Mouse (Mus musculus) urinary bladder, postnatal 25 days (tissue): ENCODE measurements around the gene Taf12.

Source experiments
- DNase-seq: peaks from one replicate; pipeline ENCODE4 v3.0.0; 2022; ENCODE audit warnings: low spot score

Taf12 gene

DNA sequence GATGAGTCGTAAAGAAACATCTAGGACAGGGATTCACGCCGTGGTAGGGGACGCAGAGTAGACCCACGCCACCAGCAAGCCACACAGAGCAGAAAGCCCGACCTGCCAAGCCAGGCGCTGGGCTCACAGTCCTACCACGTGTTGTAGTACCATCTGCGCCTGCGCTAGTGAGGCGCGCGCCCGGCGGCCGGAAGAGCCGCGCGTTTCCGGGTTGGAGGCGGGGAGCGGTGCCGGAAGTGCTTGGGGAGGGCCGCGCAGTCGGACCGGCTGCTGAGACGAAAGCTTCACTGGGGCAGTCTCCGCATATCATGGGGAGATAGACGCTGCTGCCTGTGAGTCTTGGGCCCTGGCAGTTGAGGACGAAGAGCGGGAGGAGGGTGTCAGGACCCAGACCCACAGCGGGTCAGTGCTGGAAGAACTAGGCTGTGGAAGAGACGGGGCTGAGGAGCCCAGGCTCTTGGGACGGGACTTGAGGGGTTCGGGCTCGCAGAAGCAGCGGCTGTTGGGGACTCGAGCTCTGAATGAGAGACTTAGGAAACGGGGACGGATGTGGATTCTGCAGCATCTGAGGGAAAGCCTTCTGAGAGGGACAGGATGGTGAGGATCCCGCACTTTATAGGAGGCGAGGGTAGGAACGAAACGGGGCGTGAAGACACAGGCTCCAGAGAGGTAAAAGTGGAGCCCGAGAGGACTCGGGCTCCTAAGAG, at the start of gene Taf12:
Gene Taf12 (plus strand): TSS at position 220 of the 707 bp plus-strand sequence.
- peak; percentile 89 for DNase-seq

DNA sequence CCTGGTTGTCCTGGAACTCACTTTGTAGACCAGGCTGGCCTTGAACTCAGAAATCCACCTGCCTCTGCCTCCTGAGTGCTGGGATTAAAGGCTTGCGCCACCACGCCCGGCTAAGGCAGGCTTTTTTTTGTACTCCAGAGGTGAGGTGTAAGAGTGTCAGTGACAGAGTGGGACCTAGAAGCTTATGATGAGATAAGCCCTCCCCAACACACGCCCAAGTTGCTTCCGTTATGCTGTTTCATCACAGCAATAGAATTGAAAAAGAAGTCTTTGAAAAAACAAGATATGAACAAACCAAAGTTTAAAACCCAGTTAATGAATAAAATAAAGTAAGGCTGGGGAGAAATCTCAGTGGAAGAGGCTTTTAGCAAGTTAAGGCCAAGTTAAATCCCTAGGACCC, 43.8 kb upstream of the Taf12 start:
- no peak for DNase-seq

DNA sequence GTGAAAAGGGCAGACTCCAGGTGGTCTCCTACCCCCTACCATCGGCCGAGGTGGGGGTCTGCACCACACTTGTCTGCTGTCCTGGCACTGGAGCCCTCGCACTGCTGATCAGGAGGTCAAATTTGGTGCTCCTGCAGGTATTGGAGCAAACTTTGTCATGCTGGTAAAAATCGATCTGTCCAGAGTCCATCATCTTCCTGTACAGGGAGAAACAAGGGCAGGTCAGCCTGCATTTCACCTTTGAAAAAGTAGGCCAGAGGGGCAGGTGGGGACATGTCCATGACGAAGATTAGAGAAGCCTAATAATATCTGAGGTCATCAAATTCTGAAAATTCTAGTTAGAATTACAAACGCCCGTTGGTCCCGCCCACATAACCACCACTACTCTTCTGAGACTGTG, 39.5 kb upstream of the Taf12 start:
- no peak for DNase-seq

DNA sequence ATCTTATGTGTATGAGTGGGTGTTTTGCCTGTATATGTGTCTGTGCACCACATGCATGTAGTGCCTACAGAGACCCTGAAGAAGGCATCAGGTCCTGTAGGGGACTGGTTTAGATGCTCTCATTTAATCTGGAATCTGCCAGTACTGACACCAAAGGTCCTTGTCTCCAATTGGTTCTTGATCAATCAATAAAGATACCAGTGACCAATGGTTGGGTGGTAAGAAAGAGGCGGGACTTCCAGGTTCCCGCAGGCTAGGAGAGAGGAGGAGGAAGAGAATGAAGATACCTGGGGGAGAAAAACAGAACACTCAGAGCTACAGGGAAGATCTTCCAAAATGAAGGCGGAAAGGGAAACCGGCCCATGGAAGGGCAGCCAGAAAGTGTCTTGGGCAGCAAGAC, 35.8 kb upstream of the Taf12 start:
- no peak for DNase-seq

GRCm38 (mm10) chr4:132240367-132240766, 33.8 kb upstream of the Taf12 start:
- no peak for DNase-seq

DNA sequence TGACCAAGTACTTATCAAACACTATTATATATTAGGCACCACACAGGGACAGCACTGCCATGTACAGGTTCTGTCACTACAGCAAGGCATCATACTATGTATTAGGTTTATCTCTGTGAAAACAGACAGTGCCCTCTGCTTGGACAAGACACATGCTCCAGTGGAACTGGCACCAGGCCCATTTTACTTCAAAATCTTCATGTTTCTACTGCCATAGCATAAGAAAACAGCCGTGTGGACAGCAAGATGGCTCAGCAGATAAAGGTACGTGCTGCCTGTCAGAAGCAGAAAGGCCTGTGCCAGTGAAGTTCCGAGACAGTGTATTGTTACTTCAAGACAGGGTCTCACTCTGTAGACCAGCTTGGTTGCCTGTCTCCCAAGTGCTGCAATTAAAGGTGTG, 33.0 kb upstream of the Taf12 start:
- no peak for DNase-seq

DNA sequence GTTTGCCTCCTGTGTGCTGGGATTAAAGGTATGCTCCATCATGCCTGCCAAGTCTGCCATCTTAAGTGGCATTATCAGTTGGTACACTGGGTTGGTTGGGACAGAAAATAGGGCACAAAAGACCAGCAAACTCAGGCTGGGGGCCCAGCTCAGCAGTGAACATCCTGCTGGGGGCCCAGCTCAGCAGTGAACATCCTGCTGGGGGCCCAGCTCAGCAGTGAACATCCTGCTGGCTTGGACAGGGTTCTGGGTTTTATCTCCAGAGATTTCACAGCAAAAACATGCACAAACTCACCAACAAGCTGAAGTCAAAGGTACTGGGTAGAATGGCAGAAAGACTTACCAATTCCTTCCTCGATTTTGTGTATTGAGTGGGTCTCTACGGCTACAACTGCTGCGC, 28.5 kb upstream of the Taf12 start:
- no peak for DNase-seq

GRCm38 (mm10) chr4:132247451-132247997, 26.7 kb upstream of the Taf12 start:
- DNase-seq = no peak

DNA sequence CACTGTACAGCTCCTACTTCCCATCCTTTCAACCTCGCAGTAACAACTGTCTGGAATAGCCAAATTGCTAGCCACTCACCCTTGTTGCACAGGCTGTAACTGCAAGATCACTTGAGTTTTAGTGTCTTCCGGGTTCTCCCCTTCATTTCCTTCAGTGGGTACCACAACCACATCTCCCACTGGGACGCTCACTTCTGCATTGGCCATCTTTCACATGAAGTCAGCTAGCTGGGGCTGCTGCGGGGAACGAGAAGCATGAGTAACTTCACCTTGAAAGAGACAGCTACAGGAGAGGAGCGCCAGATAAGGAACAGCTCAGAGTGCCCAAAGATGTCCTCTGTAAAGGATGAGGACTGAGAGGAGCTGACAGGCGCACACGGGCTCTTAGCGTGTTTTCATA, 22.6 kb upstream of the Taf12 start:
- DNase-seq = no peak

GRCm38 (mm10) chr4:132253128-132253527, 21.0 kb upstream of the Taf12 start:
- DNase-seq = no peak

DNA sequence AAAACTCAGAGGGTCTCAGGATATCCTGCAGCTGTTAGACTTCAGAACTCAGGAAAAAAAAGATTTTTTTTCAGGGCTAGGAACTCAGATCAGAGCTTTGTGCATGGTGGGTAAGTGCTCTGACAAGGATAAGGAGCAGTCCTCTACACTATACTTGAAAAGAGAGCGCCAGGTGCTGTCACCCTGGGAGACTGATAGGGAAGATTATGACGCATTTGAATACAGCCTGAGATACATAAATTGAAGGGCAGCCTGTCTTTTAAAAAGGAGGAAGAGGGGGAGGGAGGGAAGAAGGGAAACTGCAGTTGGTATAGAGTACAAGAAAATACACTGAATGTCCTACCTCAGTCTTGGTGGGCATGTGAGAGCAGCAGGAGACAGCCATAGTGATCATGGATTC, 20.6 kb upstream of the Taf12 start:
- no peak for DNase-seq

- no peak for DNase-seq
Observed at GRCm38 (mm10) chr4:132254986-132255385, 19.2 kb upstream of the Taf12 start.

DNA sequence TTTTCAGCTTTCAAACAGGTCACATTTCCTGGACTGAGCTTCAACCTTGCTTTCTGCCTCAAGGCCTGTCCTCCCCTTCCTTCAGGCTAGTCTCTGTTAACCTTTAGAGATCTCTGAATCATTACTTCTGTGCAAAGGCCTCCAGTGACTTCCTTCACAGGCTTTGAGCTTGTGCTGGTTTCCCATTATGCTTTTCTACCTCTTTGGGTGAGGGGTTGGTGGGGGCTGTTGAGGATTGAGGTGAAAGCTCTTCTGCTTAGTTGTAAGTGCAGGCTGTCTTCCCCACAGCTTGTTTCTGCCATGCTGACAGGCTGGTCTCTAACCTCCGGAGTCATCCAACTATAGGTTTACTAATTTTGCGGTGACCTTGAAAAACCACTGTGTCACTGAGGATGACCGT, 17.8 kb upstream of the Taf12 start:
- DNase-seq = no peak

DNA sequence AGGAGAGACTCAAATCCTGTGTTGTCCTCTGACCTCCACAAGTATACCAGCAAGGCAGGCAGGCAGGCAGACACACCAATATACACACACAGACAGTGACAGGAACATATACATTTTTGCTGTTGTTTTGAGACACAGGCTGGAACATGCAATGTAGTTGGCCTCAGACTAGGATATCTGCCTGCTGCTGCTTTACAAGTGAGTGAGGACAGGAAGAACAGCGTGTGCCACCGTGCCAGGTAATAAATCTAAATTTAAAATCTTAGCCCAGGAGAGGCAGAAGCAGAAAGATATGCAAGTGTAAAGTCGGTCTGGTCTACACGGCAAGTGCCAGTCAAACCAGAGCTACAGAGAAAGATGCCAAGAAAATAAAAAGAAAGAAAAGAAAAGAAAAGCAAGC, 14.9 kb upstream of the Taf12 start:
- DNase-seq = no peak

- DNase-seq = peak; percentile 36
Observed at GRCm38 (mm10) chr4:132260404-132261379, 13.5 kb upstream of the Taf12 start.

DNA sequence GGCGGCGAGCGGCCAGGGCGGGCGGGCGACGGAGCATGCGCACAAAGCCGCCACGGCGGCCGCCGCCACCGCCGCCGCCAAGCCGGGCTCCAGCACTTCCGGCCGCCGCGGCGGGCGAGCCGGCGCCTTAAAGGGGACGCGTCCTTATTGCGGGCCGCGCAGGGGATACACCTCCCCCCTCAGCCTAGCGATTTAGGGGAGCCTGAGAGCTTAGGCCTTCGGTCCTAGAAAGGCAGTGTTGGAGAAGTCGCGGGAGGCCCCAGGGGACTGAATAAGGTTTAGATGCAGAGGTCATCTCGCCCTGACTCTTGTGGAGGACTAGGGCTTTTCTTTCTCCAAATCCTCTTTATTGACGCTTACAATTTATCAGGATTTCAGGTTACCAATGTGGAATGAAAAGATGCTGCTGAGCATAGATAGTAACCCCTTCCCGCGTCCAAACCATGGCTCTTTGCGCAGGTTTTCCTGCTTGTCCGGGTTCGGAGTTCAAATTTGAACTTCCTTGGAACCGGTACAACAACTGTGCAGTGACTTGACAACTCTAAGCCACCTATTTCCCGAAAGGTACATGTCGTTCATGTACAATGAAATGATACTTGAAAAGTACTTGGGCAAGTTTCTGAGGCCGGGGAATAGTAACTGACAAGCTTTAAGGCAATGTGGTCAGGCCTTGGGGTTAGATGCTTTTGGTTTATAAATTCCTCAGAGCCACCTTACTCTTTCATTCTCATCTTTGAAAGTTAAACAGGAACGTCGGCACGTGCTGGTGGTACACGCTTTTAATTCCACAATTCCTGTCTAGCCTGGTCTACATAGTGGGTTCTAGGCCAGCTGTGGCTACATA, 12.4 kb upstream of the Taf12 start, which contains the start of gene Gmeb1:
Gene Gmeb1 (minus strand): TSS at position 89 of the 844 bp plus-strand sequence.
- DNase-seq = peak; percentile 79

- DNase-seq = no peak
Observed at GRCm38 (mm10) chr4:132262358-132262616, 11.9 kb upstream of the Taf12 start.

DNA sequence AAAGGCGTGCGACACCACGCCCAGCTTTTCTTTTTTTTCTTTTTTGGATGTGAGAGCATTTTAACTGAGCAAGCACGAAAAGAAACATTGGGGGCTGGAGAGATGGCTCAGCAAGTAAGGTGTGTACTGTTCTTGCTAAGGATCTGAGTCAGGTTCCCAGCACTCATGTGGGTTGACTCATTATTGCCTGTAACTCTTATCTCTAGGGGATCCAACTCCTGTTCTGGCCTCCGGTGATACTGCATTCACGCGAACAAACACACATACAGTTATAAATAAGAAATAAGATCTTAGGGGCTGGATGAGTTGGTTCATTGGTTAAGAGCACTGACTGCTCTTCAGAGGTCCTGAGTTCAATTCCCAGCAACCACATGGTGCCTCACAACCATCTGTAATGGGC, 10.9 kb upstream of the Taf12 start:
- DNase-seq = no peak

GRCm38 (mm10) chr4:132266835-132267349, 7.3 kb upstream of the Taf12 start:
- no peak for DNase-seq

DNA sequence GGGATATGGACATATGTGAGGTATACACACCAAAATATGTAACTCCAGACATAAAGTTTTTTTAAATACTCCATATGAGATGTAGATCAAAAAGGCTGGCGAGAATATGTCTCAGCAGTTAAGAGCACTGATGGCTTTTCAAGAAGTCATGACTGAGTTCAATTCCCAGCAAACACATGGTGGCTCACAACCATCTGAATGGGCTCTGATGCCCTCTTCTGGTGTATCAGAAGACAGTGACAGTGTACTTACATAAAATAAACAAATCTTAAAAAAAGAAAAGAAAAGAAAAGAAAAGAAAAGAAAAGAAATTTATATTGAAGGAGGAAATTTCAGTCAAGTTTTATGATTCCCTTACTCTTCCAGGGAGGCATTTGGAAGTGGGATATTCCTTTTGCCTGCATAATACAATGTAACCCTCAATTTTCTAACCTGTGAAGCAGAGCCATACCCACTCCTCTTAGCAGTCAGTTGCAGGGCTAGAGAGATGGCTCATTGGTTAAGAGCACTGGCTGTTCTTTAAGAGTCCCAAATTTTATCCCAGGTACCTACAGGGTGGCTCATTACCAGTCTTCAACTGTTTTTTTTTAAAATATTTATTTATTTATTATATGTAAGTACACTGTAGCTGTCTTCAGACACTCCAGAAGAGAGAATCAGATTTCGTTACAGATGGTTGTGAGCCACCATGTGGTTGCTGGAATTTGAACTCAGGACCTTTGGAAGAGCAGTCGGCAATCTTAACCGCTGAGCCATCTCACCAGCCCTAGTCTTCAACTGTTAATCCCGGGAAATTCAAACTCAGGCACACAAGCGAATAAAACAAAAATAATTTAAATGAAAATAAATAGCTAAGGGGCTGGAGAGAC, 5.1 kb upstream of the Taf12 start:
- no peak for DNase-seq
